In genomic region chr1:118649933-118650770, GRCm38 (mm10) we compare ENCODE assay signal across 8 mouse cellular contexts. TPM values are rescaled to one million over a fixed set of nuclear protein-coding genes. Genes with fewer than 3 reads are reported as not detected.
DNase-seq lines count a peak whose midpoint lies in the region; ATAC-seq and TF ChIP-seq lines count a peak whose summit lies in the region.
"Had no signal": no experiment of that assay in that cellular context is flagged by ENCODE, and none has a peak within 500 bp of the region (broad histone marks: within the 10 kb centered on the region; RNA-seq: fewer than 3 reads in every experiment).

No protein-coding gene starts in this region.

- H3K27ac ChIP-seq in liver, embryonic 12.5 days, result no peak overlapping the region
- no peak overlapping the region for H3K27ac ChIP-seq in forebrain, postnatal 0 days (ENCODE audit: low read depth, low read length)
- H3K27ac ChIP-seq in kidney, embryonic 15.5 days, result peak overlapping the region; percentile 68

- no peak overlapping the region for H3ac ChIP-seq in myocyte (ENCODE audit: control insufficient read depth, insufficient read length)

- no peak overlapping the region for H3K9ac ChIP-seq in liver, embryonic 12.5 days
- no peak overlapping the region for H3K9ac ChIP-seq in forebrain, postnatal 0 days
- no peak overlapping the region for H3K9ac ChIP-seq in kidney, embryonic 15.5 days

- H3K9me3 ChIP-seq in liver, embryonic 12.5 days (replicated peaks), result no peaks in the 10 kb centered on the region
- H3K9me3 ChIP-seq in forebrain, postnatal 0 days (ENCODE audit: low read length), result no peaks in the 10 kb centered on the region
- H3K9me3 ChIP-seq in kidney, embryonic 15.5 days (replicated peaks), result no peaks in the 10 kb centered on the region

- no peak for TF ChIP-seq CTCF in forebrain, postnatal 0 days (IDR thresholded peaks at IDR 0.05; ENCODE audit: low read depth)

- no peak for DNase-seq in liver
- no peak for DNase-seq in forebrain, postnatal 0 days
- no peak for DNase-seq in layer of hippocampus, postnatal 36 days
- DNase-seq in MN1 (ENCODE audit: low spot score), result no peak
- DNase-seq: cerebellum, postnatal 36 days had no signal

- H3K79me2 ChIP-seq in myocyte (ENCODE audit: control insufficient read depth, insufficient read depth), result no peaks in the 10 kb centered on the region

- WGBS in liver, embryonic 12.5 days (ENCODE audit: insufficient replicate concordance), result 61% methylated on average over 9 of the region's 9 CpGs
- WGBS in forebrain, postnatal 0 days, result 58% methylated on average over 9 of the region's 9 CpGs
- WGBS in kidney, embryonic 15.5 days, result 63% methylated on average over 9 of the region's 9 CpGs

- H3K36me3 ChIP-seq in liver, embryonic 12.5 days, result no peaks in the 10 kb centered on the region
- no peaks in the 10 kb centered on the region for H3K36me3 ChIP-seq in forebrain, postnatal 0 days (ENCODE audit: insufficient read depth)
- H3K36me3 ChIP-seq in kidney, embryonic 15.5 days, result peaks cover 8% of the 10 kb centered on the region
- H3K36me3 ChIP-seq in myocyte (ENCODE audit: control insufficient read depth, insufficient read depth), result no peaks in the 10 kb centered on the region

- no peak overlapping the region for H3K4me3 ChIP-seq in liver, embryonic 12.5 days
- H3K4me3 ChIP-seq in forebrain, postnatal 0 days (ENCODE audit: low read depth, low read length), result no peak overlapping the region
- no peak overlapping the region for H3K4me3 ChIP-seq in kidney, embryonic 15.5 days (replicated peaks)
- no peak overlapping the region for H3K4me3 ChIP-seq in myocyte

- no peaks in the 10 kb centered on the region for H3K27me3 ChIP-seq in liver, embryonic 12.5 days (replicated peaks)
- H3K27me3 ChIP-seq in forebrain, postnatal 0 days (ENCODE audit: insufficient read depth, low read length), result no peaks in the 10 kb centered on the region
- H3K27me3 ChIP-seq in kidney, embryonic 15.5 days, result no peaks in the 10 kb centered on the region
- H3K27me3 ChIP-seq in myocyte (ENCODE audit: control insufficient read depth, insufficient read depth, insufficient read length), result no peaks in the 10 kb centered on the region

- TF ChIP-seq POLR2A in myocyte (IDR thresholded peaks at IDR 0.05; ENCODE audit: insufficient read length, low read depth), result no peak

- no peaks in the 10 kb centered on the region for H3K4me1 ChIP-seq in liver, embryonic 12.5 days
- H3K4me1 ChIP-seq in forebrain, postnatal 0 days (ENCODE audit: insufficient read depth), result no peaks in the 10 kb centered on the region
- peaks cover 18% of the 10 kb centered on the region for H3K4me1 ChIP-seq in kidney, embryonic 15.5 days

- 0 out of 2 replicates have a peak, but pooled peaks have one; percentile 2 for ATAC-seq in liver, embryonic 12.5 days
- ATAC-seq in forebrain, postnatal 0 days, result peak; percentile 50
- peak; percentile 49; the same call in 1 of the 2 replicates for ATAC-seq in kidney, embryonic 15.5 days (replicated peaks; ENCODE audit: low FRiP score)

- no peak overlapping the region for H3K4me2 ChIP-seq in liver, embryonic 12.5 days
- H3K4me2 ChIP-seq in forebrain, postnatal 0 days (ENCODE audit: low read depth), result no peak overlapping the region
- no peak overlapping the region for H3K4me2 ChIP-seq in kidney, embryonic 15.5 days
- H3K4me2 ChIP-seq in myocyte (ENCODE audit: low read depth), result peak overlapping the region; percentile 42

TF ChIP-seq in myocyte, 11 proteins besides CTCF, POLR2A, EP300 and RAD21:
- TF ChIP-seq USF1 (IDR thresholded peaks at IDR 0.05; ENCODE audit: low read depth), result no peak
- TF ChIP-seq CEBPB (IDR thresholded peaks at IDR 0.05; ENCODE audit: insufficient read depth, poor library complexity, severe bottlenecking), result no peak
- TF ChIP-seq MAX (IDR thresholded peaks at IDR 0.05; ENCODE audit: low read depth), result no peak
- no peak for TF ChIP-seq SRF (IDR thresholded peaks at IDR 0.05; ENCODE audit: control insufficient read depth, insufficient read length, low read depth)
- no peak for TF ChIP-seq MYOD1 (IDR thresholded peaks at IDR 0.05; ENCODE audit: control insufficient read depth in 1 of 3, insufficient read length in 2 of 3, low read depth in 2 of 3)

RNA-seq across cellular contexts. Expression of gene Tfcp2l1, which starts 22.4 kb away (rescaled TPM):
- polyA plus RNA-seq in liver, embryonic 12.5 days (2016; fragmentation: Nextera tagmentation; extraction: Ambion mirVana), result 0.90 and 1.2 TPM in 2 replicates
- 2.0 and 7.7 TPM in 2 replicates for total RNA-seq in forebrain, postnatal 0 days (2014; rRNA removed)
- 0.75 and 0.79 TPM in 2 replicates for polyA plus RNA-seq in forebrain, postnatal 0 days (2015; fragmentation: Nextera tagmentation; extraction: Ambion mirVana)
- 25.0 and 26.9 TPM in 2 replicates for polyA plus RNA-seq in kidney, embryonic 15.5 days (2015; fragmentation: Nextera tagmentation; extraction: Ambion mirVana)
- 1.2 TPM for polyA plus RNA-seq in myocyte (2012; fragmentation: generic; extraction: Trizol)
- 1 to 10 TPM; 2.2 to 2.5 TPM for total RNA-seq in layer of hippocampus, postnatal 36 days (2021)

Comparison
In these comparisons a context has a peak if more than half of its experiments do, and no peak if none do; other contexts are left out.
1. RNA of gene Tfcp2l1, which starts 22.4 kb away (polyA plus RNA-seq): 25.0 to 26.9 TPM in kidney, embryonic 15.5 days; 1.2 TPM in myocyte (single experiment), 0.90 to 1.2 TPM in liver, embryonic 12.5 days and 0.75 to 0.79 TPM in forebrain, postnatal 0 days; every median in the first group is over 10 times any median in the second.
2. Peak in every context shown above with its lines, with median percentiles within 50 percentile points of each other: ATAC-seq.